Mouse (Mus musculus): ENCODE results near the gene Cyp27a1. TPM values are rescaled to one million over a fixed set of nuclear protein-coding genes. Genes with fewer than 3 reads are reported as not detected.
A peak's percentile ranks its signal among the peaks of the same experiment; 100 is the strongest.

Gene Cyp27a1
- polyA plus RNA-seq, 1 experiment from 2014 or later: 16.3 TPM

DNA sequence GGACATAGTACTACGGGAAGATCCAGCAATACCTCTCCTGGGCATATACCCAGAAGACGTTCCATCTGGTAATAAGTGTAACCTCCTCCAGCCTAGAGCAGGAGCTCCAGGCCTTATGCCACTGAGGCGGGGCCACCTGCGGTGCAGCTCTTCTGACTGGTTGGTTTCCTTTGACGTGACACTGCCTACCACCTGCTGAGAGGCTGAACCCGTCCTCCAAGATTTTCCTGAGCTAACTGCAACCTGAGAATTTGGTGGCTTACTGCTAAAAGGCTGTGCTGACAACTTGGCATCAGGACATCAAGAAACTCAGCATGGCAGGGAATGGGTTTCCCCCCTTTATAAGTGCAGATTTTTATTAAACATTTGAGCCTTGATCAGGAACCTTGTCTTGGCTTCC is 3.8 kb upstream of the Cyp27a1 start:
- Histone ChIP-seq H3K27me3 (ENCODE audit: control insufficient read depth, insufficient read depth, low read length) (no peaks in the 10 kb centered on the region), H3K4me1 (ENCODE audit: control insufficient read depth in 2 of 2, insufficient read depth in 2 of 2, low read length in 2 of 2) (peaks cover 4 to 11% of the 10 kb centered on the region in 2 experiments; a peak in 2 of 4 replicates), H3K36me3 (ENCODE audit: control insufficient read depth, insufficient read depth, low read length) (no peaks in the 10 kb centered on the region), H3K9ac (ENCODE audit: low read length) (no peak overlapping the region), H3K4me3 (ENCODE audit: control insufficient read depth in 1 of 2, insufficient read depth in 1 of 2, low read depth in 1 of 2, low read length in 2 of 2) (no peak overlapping the region), H3K9me3 (ENCODE audit: control insufficient read depth, low read length) (no peaks in the 10 kb centered on the region), H3K27ac (replicated peaks in 1 of 2; ENCODE audit: control insufficient read depth in 1 of 2, insufficient read depth in 1 of 2, low read depth in 2 of 2, low read length in 2 of 2) (no peak overlapping the region), H3K4me2 (ENCODE audit: low read length) (no peak overlapping the region)
- 40% methylated on average over 6 of the region's 6 CpGs for WGBS
- ATAC-seq (ENCODE audit: insufficient number of reproducible peaks, insufficient read depth, low FRiP score, low read depth): no peak

DNA sequence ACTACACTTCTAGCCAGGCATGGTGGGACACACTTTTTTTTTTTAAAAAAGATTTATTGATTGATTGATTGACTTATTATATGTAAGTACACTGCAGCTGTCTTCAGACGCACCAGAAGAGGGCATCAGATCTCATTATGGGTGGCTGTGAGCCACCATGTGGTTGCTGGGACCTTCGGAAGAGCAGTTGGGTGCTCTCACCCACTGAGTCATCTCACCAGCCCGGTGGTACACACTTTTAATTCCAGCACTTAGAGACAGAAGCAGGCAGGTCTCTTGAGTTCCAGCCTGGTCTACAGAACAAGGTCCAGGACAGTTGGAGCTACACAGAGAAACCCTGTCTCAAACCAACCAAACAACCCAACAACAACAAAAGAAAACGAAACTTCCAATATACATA is 1.3 kb upstream of the Cyp27a1 start:
- Histone ChIP-seq H3K4me1 (ENCODE audit: control insufficient read depth in 2 of 2, insufficient read depth in 2 of 2, low read length in 2 of 2) (peaks cover 4 to 11% of the 10 kb centered on the region in 2 experiments; a peak in 2 of 4 replicates), H3K4me2 (ENCODE audit: low read length) (no peak overlapping the region), H3K9ac (ENCODE audit: low read length) (no peak overlapping the region), H3K9me3 (ENCODE audit: control insufficient read depth, low read length) (no peaks in the 10 kb centered on the region), H3K36me3 (ENCODE audit: control insufficient read depth, insufficient read depth, low read length) (no peaks in the 10 kb centered on the region), H3K4me3 (ENCODE audit: control insufficient read depth in 1 of 2, insufficient read depth in 1 of 2, low read depth in 1 of 2, low read length in 2 of 2) (no peak overlapping the region), H3K27me3 (ENCODE audit: control insufficient read depth, insufficient read depth, low read length) (no peaks in the 10 kb centered on the region), H3K27ac (replicated peaks in 1 of 2; ENCODE audit: control insufficient read depth in 1 of 2, insufficient read depth in 1 of 2, low read depth in 2 of 2, low read length in 2 of 2) (no peak overlapping the region)
- WGBS: 79% methylated on average over 4 of the region's 4 CpGs
- ATAC-seq (ENCODE audit: insufficient number of reproducible peaks, insufficient read depth, low FRiP score, low read depth): no peak

DNA sequence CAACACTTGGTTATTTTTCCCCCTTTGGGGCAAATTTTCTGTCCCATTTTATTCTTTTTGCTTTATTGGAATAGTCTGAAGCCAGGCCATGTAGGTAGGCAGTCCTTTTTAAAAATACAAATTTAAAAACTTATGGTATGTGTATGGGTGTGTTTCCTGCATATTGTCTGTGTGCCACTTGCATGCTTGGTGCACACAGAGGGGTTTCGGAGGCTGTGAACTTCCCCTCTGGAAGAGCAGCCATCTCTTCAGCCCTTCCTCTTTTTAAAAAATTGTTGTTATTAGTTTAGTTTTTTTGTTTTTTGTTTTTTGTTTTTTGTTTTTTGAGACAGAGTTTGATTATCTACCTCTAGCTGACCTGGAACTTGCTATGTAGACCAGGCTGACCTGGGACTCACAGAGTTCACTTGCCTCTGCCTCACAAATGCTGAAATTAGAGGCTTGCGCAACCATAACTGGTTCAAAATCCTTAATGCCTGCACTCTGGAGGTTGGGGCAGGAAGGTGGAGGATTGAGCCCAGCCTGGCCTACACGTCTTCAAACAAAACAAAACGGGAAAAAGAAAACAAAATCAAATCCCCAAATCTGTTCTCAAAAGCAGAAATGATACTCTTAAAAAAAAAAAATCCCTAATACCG is 794 bp upstream of the Cyp27a1 start:
- ATAC-seq (ENCODE audit: insufficient number of reproducible peaks, insufficient read depth, low FRiP score, low read depth): no peak
- peak overlapping the region; percentile 77 for H3K9ac ChIP-seq (ENCODE audit: low read length)
- H3K4me2 ChIP-seq (ENCODE audit: low read length): peak overlapping the region; percentile 81
- 36% methylated on average over 5 of the region's 5 CpGs for WGBS
- H3K9me3 ChIP-seq (ENCODE audit: control insufficient read depth, low read length): no peaks in the 10 kb centered on the region
- H3K4me1 ChIP-seq (ENCODE audit: control insufficient read depth in 2 of 2, insufficient read depth in 2 of 2, low read length in 2 of 2): peaks cover 4 to 11% of the 10 kb centered on the region in 2 experiments; a peak in 2 of 4 replicates
- H3K36me3 ChIP-seq (ENCODE audit: control insufficient read depth, insufficient read depth, low read length): no peaks in the 10 kb centered on the region
- peak overlapping the region; percentile 56 to 91; a peak in 3 of 4 replicates for H3K4me3 ChIP-seq (ENCODE audit: control insufficient read depth in 1 of 2, insufficient read depth in 1 of 2, low read depth in 1 of 2, low read length in 2 of 2)
- peak overlapping the region; percentile 39 to 51; a peak in 2 of 4 replicates for H3K27ac ChIP-seq (replicated peaks in 1 of 2; ENCODE audit: control insufficient read depth in 1 of 2, insufficient read depth in 1 of 2, low read depth in 2 of 2, low read length in 2 of 2)
- no peaks in the 10 kb centered on the region for H3K27me3 ChIP-seq (ENCODE audit: control insufficient read depth, insufficient read depth, low read length)

DNA sequence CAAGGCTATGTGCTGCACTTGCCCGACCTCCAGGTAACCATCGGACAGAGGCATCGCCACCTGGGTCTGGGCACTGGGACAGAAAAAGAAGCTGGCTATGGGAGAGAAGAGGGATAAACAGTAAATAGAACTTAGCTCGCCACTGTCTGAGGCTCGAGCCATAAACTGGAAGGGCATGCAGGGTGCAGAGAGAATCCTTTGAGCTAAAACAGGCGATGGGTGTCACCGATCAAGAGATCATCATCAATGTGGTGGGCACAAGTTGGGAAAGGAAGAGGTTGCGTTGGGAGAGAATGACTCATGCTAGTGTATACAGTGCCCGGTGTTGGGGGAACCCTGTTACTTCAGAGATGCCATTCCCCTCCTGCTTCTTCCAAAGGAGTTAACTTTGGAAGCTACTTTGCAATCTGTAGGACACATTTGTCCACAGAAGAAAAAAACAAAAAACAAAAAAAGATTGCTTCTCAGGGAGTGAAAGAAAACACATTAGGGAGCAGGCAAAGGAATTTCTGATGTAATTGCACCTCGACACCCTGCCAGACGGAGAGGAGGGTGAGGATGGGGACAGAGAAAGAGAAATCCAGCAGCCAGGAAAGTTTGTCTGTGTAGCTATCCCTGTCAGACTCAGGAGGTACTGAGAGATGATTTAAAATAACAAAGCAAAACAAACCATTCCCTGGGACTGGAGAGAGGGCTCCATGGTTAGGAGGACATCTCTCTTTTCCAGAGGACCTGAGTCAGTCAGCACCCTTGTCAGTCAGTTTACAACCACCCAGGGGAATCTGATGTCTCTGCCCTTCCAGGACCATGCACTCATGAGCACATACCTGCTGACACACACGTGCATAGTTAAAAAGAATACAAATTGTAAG is 721 bp downstream of the Cyp27a1 start:
- H3K4me2 ChIP-seq (ENCODE audit: low read length): peak overlapping the region; percentile 81
- peak overlapping the region; percentile 51 to 75; a peak in 3 of 4 replicates for H3K27ac ChIP-seq (replicated peaks in 1 of 2; ENCODE audit: control insufficient read depth in 1 of 2, insufficient read depth in 1 of 2, low read depth in 2 of 2, low read length in 2 of 2)
- H3K4me3 ChIP-seq (ENCODE audit: control insufficient read depth in 1 of 2, insufficient read depth in 1 of 2, low read depth in 1 of 2, low read length in 2 of 2): peak overlapping the region; percentile 56 to 91
- no peaks in the 10 kb centered on the region for H3K9me3 ChIP-seq (ENCODE audit: control insufficient read depth, low read length)
- no peaks in the 10 kb centered on the region for H3K27me3 ChIP-seq (ENCODE audit: control insufficient read depth, insufficient read depth, low read length)
- H3K4me1 ChIP-seq (ENCODE audit: control insufficient read depth in 2 of 2, insufficient read depth in 2 of 2, low read length in 2 of 2): peaks cover 4 to 11% of the 10 kb centered on the region in 2 experiments; a peak in 2 of 4 replicates
- ATAC-seq (ENCODE audit: insufficient number of reproducible peaks, insufficient read depth, low FRiP score, low read depth): 0 out of 2 replicates have a peak, but pooled peaks have one; percentile 8
- 13% methylated on average over 12 of the region's 12 CpGs for WGBS
- H3K36me3 ChIP-seq (ENCODE audit: control insufficient read depth, insufficient read depth, low read length): no peaks in the 10 kb centered on the region
- peak overlapping the region; percentile 77 for H3K9ac ChIP-seq (ENCODE audit: low read length)

DNA sequence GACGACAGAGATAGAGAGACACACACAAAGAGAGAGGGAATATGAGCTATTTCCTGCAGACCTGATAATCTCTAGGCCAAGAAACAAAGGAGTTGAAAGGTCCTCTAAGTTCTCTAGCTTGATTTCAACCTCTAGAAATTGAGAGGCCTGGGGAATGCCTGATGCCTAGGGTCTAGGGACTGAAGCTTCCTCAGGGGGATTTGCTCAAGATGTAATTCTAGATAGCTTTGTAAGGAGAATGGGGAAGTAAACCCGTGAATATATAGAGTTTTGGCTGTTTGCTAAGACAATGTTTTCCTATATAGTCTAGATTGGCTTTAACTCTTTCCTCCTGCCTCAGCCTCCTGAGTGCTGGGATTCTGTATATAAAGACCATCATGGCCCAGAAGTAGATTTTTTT is 1.6 kb downstream of the Cyp27a1 start:
- Histone ChIP-seq H3K27me3 (ENCODE audit: control insufficient read depth, insufficient read depth, low read length) (no peaks in the 10 kb centered on the region), H3K9ac (ENCODE audit: low read length) (no peak overlapping the region), H3K36me3 (ENCODE audit: control insufficient read depth, insufficient read depth, low read length) (no peaks in the 10 kb centered on the region), H3K9me3 (ENCODE audit: control insufficient read depth, low read length) (no peaks in the 10 kb centered on the region), H3K4me3 (ENCODE audit: control insufficient read depth in 1 of 2, insufficient read depth in 1 of 2, low read depth in 1 of 2, low read length in 2 of 2) (no peak overlapping the region), H3K4me2 (ENCODE audit: low read length) (no peak overlapping the region; the same call in 1 of the 2 replicates), H3K27ac (replicated peaks in 1 of 2; ENCODE audit: control insufficient read depth in 1 of 2, insufficient read depth in 1 of 2, low read depth in 2 of 2, low read length in 2 of 2) (no peak overlapping the region), H3K4me1 (ENCODE audit: control insufficient read depth in 2 of 2, insufficient read depth in 2 of 2, low read length in 2 of 2) (peaks cover 4 to 11% of the 10 kb centered on the region in 2 experiments; a peak in 2 of 4 replicates)
- ATAC-seq (ENCODE audit: insufficient number of reproducible peaks, insufficient read depth, low FRiP score, low read depth): no peak
- WGBS: 42% methylated on average over 2 of the region's 2 CpGs

DNA sequence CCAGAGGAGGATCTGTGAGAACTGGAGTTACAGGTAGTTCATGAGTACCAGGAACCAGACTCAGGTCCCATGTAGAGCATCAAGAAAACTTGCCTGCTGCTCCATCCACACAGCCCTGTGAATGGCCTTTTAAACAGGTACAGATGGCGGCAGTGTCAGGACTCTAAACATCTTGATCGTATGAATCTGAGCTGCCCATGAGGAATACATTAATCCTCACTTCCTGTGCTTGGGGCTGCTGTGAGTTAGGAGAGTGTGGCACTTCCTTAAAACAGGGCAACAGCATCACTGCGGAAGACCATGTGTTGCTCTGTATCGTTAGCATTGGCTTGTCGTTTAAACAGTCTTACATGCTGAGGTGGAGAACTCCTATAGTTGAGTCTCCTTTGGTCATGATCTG is 2.1 kb downstream of the Cyp27a1 start:
- no peak overlapping the region for H3K27ac ChIP-seq (replicated peaks in 1 of 2; ENCODE audit: control insufficient read depth in 1 of 2, insufficient read depth in 1 of 2, low read depth in 2 of 2, low read length in 2 of 2)
- peaks cover 4 to 11% of the 10 kb centered on the region in 2 experiments; a peak in 2 of 4 replicates for H3K4me1 ChIP-seq (ENCODE audit: control insufficient read depth in 2 of 2, insufficient read depth in 2 of 2, low read length in 2 of 2)
- ATAC-seq (ENCODE audit: insufficient number of reproducible peaks, insufficient read depth, low FRiP score, low read depth): no peak
- no peaks in the 10 kb centered on the region for H3K27me3 ChIP-seq (ENCODE audit: control insufficient read depth, insufficient read depth, low read length)
- no peak overlapping the region; the same call in 1 of the 2 replicates for H3K4me2 ChIP-seq (ENCODE audit: low read length)
- no peak overlapping the region for H3K4me3 ChIP-seq (ENCODE audit: control insufficient read depth in 1 of 2, insufficient read depth in 1 of 2, low read depth in 1 of 2, low read length in 2 of 2)
- no peaks in the 10 kb centered on the region for H3K36me3 ChIP-seq (ENCODE audit: control insufficient read depth, insufficient read depth, low read length)
- no peak overlapping the region for H3K9ac ChIP-seq (ENCODE audit: low read length)
- WGBS: 81% methylated on average over 5 of the region's 5 CpGs
- H3K9me3 ChIP-seq (ENCODE audit: control insufficient read depth, low read length): no peaks in the 10 kb centered on the region

DNA sequence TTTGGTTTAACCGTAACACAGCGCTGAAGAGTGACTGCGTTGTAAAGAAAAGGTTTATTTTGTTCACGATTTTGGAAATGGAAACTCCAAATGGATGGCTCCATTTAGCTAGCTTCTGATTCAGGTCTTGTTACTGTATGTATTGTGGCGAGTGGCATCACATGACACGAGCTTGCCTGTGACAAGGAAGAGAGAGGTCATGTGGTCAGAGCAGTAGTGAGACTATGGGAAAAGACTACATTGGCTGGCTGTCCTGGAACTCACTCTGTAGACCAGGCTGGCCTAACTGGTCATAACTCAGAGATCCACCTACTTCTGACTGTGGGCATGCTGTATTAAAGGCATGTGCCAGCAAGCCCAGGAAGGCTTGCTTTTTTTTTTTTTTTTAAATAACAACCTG is 2.5 kb downstream of the Cyp27a1 start:
- 91% methylated on average over 6 of the region's 6 CpGs for WGBS
- ATAC-seq (ENCODE audit: insufficient number of reproducible peaks, insufficient read depth, low FRiP score, low read depth): no peak
- Histone ChIP-seq H3K4me2 (ENCODE audit: low read length) (no peak overlapping the region), H3K9ac (ENCODE audit: low read length) (no peak overlapping the region), H3K36me3 (ENCODE audit: control insufficient read depth, insufficient read depth, low read length) (no peaks in the 10 kb centered on the region), H3K27me3 (ENCODE audit: control insufficient read depth, insufficient read depth, low read length) (no peaks in the 10 kb centered on the region), H3K9me3 (ENCODE audit: control insufficient read depth, low read length) (no peaks in the 10 kb centered on the region), H3K4me3 (ENCODE audit: control insufficient read depth in 1 of 2, insufficient read depth in 1 of 2, low read depth in 1 of 2, low read length in 2 of 2) (no peak overlapping the region), H3K4me1 (ENCODE audit: control insufficient read depth in 2 of 2, insufficient read depth in 2 of 2, low read length in 2 of 2) (peaks cover 4 to 11% of the 10 kb centered on the region in 2 experiments; a peak in 2 of 4 replicates), H3K27ac (replicated peaks in 1 of 2; ENCODE audit: control insufficient read depth in 1 of 2, insufficient read depth in 1 of 2, low read depth in 2 of 2, low read length in 2 of 2) (no peak overlapping the region)
